ENCODE assay signal across 8 mouse cellular contexts in genomic region chr6:97210962-97211601, GRCm38 (mm10). TPM values are rescaled to one million over a fixed set of nuclear protein-coding genes. Genes with fewer than 3 reads are reported as not detected.
A peak's percentile ranks its signal among the peaks of the same experiment; 100 is the strongest.
DNase-seq lines count a peak whose midpoint lies in the region; ATAC-seq and TF ChIP-seq lines count a peak whose summit lies in the region.

No protein-coding gene starts in this region.

- under 1% methylated on average over 22 of the region's 22 CpGs for WGBS in cerebellum, adult 2 months
- WGBS in hindbrain, embryonic 14.5 days: 2% methylated on average over 22 of the region's 22 CpGs
- WGBS in liver, embryonic 16.5 days (ENCODE audit: insufficient replicate concordance): 1% methylated on average over 22 of the region's 22 CpGs
- WGBS in neural tube, embryonic 12.5 days: 5% methylated on average over 22 of the region's 22 CpGs

- no peaks in the 10 kb centered on the region for H3K27me3 ChIP-seq in cerebellum, adult 2 months (ENCODE audit: control insufficient read depth, insufficient read depth, low read length)
- H3K27me3 ChIP-seq in C2C12 (ENCODE audit: control insufficient read depth, insufficient read depth, insufficient read length): no peaks in the 10 kb centered on the region
- H3K27me3 ChIP-seq in hindbrain, embryonic 14.5 days (ENCODE audit: control insufficient read depth, insufficient read depth, low read length): no peaks in the 10 kb centered on the region
- H3K27me3 ChIP-seq in liver, embryonic 16.5 days (ENCODE audit: control insufficient read depth, insufficient read depth, low read depth, low read length): no peaks in the 10 kb centered on the region
- no peaks in the 10 kb centered on the region for H3K27me3 ChIP-seq in neural tube, embryonic 12.5 days (replicated peaks)

- TF ChIP-seq POLR2A in cerebellum, adult 2 months (IDR thresholded peaks at IDR 0.05; ENCODE audit: borderline replicate concordance, insufficient read depth, low read length): no peak
- TF ChIP-seq POLR2A in cortical plate, adult 2 months (IDR thresholded peaks at IDR 0.05; ENCODE audit: extremely low read depth, insufficient read depth, low read length): no peak

- peak overlapping the region; percentile 88 for H3K4me2 ChIP-seq in hindbrain, embryonic 14.5 days (replicated peaks)
- H3K4me2 ChIP-seq in liver, embryonic 16.5 days (ENCODE audit: low read depth, low read length): peak overlapping the region; percentile 78
- H3K4me2 ChIP-seq in neural tube, embryonic 12.5 days (replicated peaks): peak overlapping the region; percentile 70

- TF ChIP-seq CTCF in cerebellum, adult 2 months (IDR thresholded peaks at IDR 0.05; ENCODE audit: borderline replicate concordance, insufficient read depth, low read depth, low read length): no peak
- TF ChIP-seq CTCF in C2C12 (IDR thresholded peaks at IDR 0.05; ENCODE audit: control insufficient read depth, insufficient read depth, insufficient read length): no peak
- no peak for TF ChIP-seq CTCF in cortical plate, adult 2 months (IDR thresholded peaks at IDR 0.05; ENCODE audit: extremely low read depth, insufficient read depth, low read length)

- H3ac ChIP-seq in C2C12 (ENCODE audit: control insufficient read depth, insufficient read length, low read depth): peak overlapping the region; percentile 86

- peaks cover 55% of the 10 kb centered on the region for H3K79me2 ChIP-seq in C2C12 (ENCODE audit: control insufficient read depth, insufficient read depth)

- H3K9ac ChIP-seq in hindbrain, embryonic 14.5 days: peak overlapping the region; percentile 81
- peak overlapping the region; percentile 84 for H3K9ac ChIP-seq in liver, embryonic 16.5 days (ENCODE audit: low read depth, low read length)
- peak overlapping the region; percentile 59 for H3K9ac ChIP-seq in neural tube, embryonic 12.5 days

- peak overlapping the region; percentile 65 for H3K27ac ChIP-seq in cerebellum, adult 2 months (ENCODE audit: insufficient read depth, low read length)
- peak overlapping the region; percentile 83 for H3K27ac ChIP-seq in cortical plate, adult 2 months (ENCODE audit: insufficient read depth, low read length)
- H3K27ac ChIP-seq in hindbrain, embryonic 14.5 days: peak overlapping the region; percentile 69
- H3K27ac ChIP-seq in liver, embryonic 16.5 days (ENCODE audit: low read length): peak overlapping the region; percentile 69
- H3K27ac ChIP-seq in neural tube, embryonic 12.5 days: no peak overlapping the region

- peaks cover 14% of the 10 kb centered on the region for H3K4me1 ChIP-seq in cerebellum, adult 2 months (ENCODE audit: control insufficient read depth, insufficient read depth, low read length)
- peaks cover 3% of the 10 kb centered on the region; the same call in 1 of the 2 replicates for H3K4me1 ChIP-seq in cortical plate, adult 2 months (ENCODE audit: control insufficient read depth, insufficient read depth, low read length)
- peaks cover 29% of the 10 kb centered on the region for H3K4me1 ChIP-seq in hindbrain, embryonic 14.5 days (replicated peaks; ENCODE audit: control insufficient read depth, insufficient read depth, low read length)
- H3K4me1 ChIP-seq in liver, embryonic 16.5 days (ENCODE audit: control insufficient read depth, low read depth, low read length): peaks cover 39% of the 10 kb centered on the region
- H3K4me1 ChIP-seq in neural tube, embryonic 12.5 days: peaks cover 15% of the 10 kb centered on the region

- H3K79me3 ChIP-seq in C2C12 (ENCODE audit: low read depth): peaks cover 46% of the 10 kb centered on the region

- peak overlapping the region; percentile 77 for H3K4me3 ChIP-seq in cerebellum, adult 2 months (replicated peaks; ENCODE audit: insufficient read depth, low read depth, low read length)
- peak overlapping the region; percentile 92 for H3K4me3 ChIP-seq in C2C12 (ENCODE audit: insufficient read depth, poor library complexity, severe bottlenecking)
- peak overlapping the region; percentile 97 for H3K4me3 ChIP-seq in cortical plate, adult 2 months (ENCODE audit: insufficient read depth, low read length)
- H3K4me3 ChIP-seq in hindbrain, embryonic 14.5 days (replicated peaks; ENCODE audit: low read length): peak overlapping the region; percentile 75
- H3K4me3 ChIP-seq in liver, embryonic 16.5 days (ENCODE audit: low read depth, low read length): peak overlapping the region; percentile 85
- peak overlapping the region; percentile 52 for H3K4me3 ChIP-seq in neural tube, embryonic 12.5 days

- H3K36me3 ChIP-seq in C2C12 (ENCODE audit: control insufficient read depth, insufficient read depth): peaks cover 27% of the 10 kb centered on the region
- no peaks in the 10 kb centered on the region for H3K36me3 ChIP-seq in hindbrain, embryonic 14.5 days (replicated peaks; ENCODE audit: control insufficient read depth, insufficient read depth)
- no peaks in the 10 kb centered on the region; the same call in 1 of the 2 replicates for H3K36me3 ChIP-seq in liver, embryonic 16.5 days (ENCODE audit: control insufficient read depth, insufficient read depth)
- peaks cover 8% of the 10 kb centered on the region for H3K36me3 ChIP-seq in neural tube, embryonic 12.5 days

- DNase-seq in cerebellum, adult 2 months: peak; percentile 37 to 50
- DNase-seq in cerebellum, postnatal 14 days: no peak
- DNase-seq in hindbrain, embryonic 14.5 days (ENCODE audit: low spot score): no peak
- DNase-seq in ovary, postnatal 10 days (ENCODE audit: low spot score): no peak

- peak; percentile 64 for ATAC-seq in hindbrain, embryonic 14.5 days (ENCODE audit: low FRiP score)
- ATAC-seq in liver, embryonic 16.5 days (ENCODE audit: low read depth): peak; percentile 81
- ATAC-seq in neural tube, embryonic 12.5 days (ENCODE audit: low FRiP score, low read depth): peak; percentile 67

- H3K9me3 ChIP-seq in hindbrain, embryonic 14.5 days (ENCODE audit: control insufficient read depth, low read length): no peaks in the 10 kb centered on the region
- H3K9me3 ChIP-seq in liver, embryonic 16.5 days (replicated peaks; ENCODE audit: control insufficient read depth, low read length): no peaks in the 10 kb centered on the region
- H3K9me3 ChIP-seq in neural tube, embryonic 12.5 days: no peaks in the 10 kb centered on the region

TF ChIP-seq in C2C12, 6 proteins besides CTCF, POLR2A, EP300 and RAD21:
- TF ChIP-seq FOSL1 (IDR thresholded peaks at IDR 0.05; ENCODE audit: insufficient read depth, low read length, poor library complexity, severe bottlenecking): no peak
- TF ChIP-seq CEBPB (IDR thresholded peaks at IDR 0.05; ENCODE audit: low read depth): no peak
- TF ChIP-seq MYOD1 (IDR thresholded peaks at IDR 0.05; ENCODE audit: control insufficient read depth, insufficient read length, low read depth): no peak
- TF ChIP-seq MYOG (IDR thresholded peaks at IDR 0.05; ENCODE audit: control insufficient read depth, extremely low read depth, insufficient read length): no peak

RNA-seq across cellular contexts. Expression of gene Arl6ip5, which starts 0.6 kb away (rescaled TPM):
- 179 and 181 TPM in 2 replicates for polyA plus RNA-seq in cerebellum, adult 2 months (2012; rRNA removed)
- polyA plus RNA-seq in C2C12 (2012; fragmentation: generic; extraction: Trizol): 298 TPM
- polyA plus RNA-seq in cortical plate, adult 2 months (2012; rRNA removed): 191 and 192 TPM in 2 replicates
- 76.7 and 79.3 TPM in 2 replicates for polyA plus RNA-seq in hindbrain, embryonic 14.5 days (2014; fragmentation: Nextera tagmentation; extraction: Ambion mirVana)
- 34.6 and 35.7 TPM in 2 replicates for polyA plus RNA-seq in liver, embryonic 16.5 days (2015; fragmentation: Nextera tagmentation; extraction: Ambion mirVana)
- polyA plus RNA-seq in neural tube, embryonic 12.5 days (2016; fragmentation: Nextera tagmentation; extraction: Ambion mirVana): 81.3 and 92.2 TPM in 2 replicates

RNA-seq across cellular contexts. Expression of gene Uba3, which starts 5.6 kb away (rescaled TPM):
- polyA plus RNA-seq in cerebellum, adult 2 months (2012; rRNA removed): 79.1 and 80.4 TPM in 2 replicates
- polyA plus RNA-seq in C2C12 (2012; fragmentation: generic; extraction: Trizol): 32.8 TPM
- 56.8 and 61.2 TPM in 2 replicates for polyA plus RNA-seq in cortical plate, adult 2 months (2012; rRNA removed)
- 94.6 and 95.8 TPM in 2 replicates for polyA plus RNA-seq in hindbrain, embryonic 14.5 days (2014; fragmentation: Nextera tagmentation; extraction: Ambion mirVana)
- polyA plus RNA-seq in liver, embryonic 16.5 days (2015; fragmentation: Nextera tagmentation; extraction: Ambion mirVana): 19.6 and 24.5 TPM in 2 replicates
- 93.0 and 96.5 TPM in 2 replicates for polyA plus RNA-seq in neural tube, embryonic 12.5 days (2016; fragmentation: Nextera tagmentation; extraction: Ambion mirVana)

RNA-seq across cellular contexts. Expression of gene Tmf1, which starts 32.2 kb away (rescaled TPM):
- polyA plus RNA-seq in cerebellum, adult 2 months (2012; rRNA removed): 13.4 and 14.2 TPM in 2 replicates
- polyA plus RNA-seq in C2C12 (2012; fragmentation: generic; extraction: Trizol): 6.4 TPM
- 9.4 and 9.9 TPM in 2 replicates for polyA plus RNA-seq in cortical plate, adult 2 months (2012; rRNA removed)
- 39.8 and 40.5 TPM in 2 replicates for polyA plus RNA-seq in hindbrain, embryonic 14.5 days (2014; fragmentation: Nextera tagmentation; extraction: Ambion mirVana)
- 10.5 and 14.5 TPM in 2 replicates for polyA plus RNA-seq in liver, embryonic 16.5 days (2015; fragmentation: Nextera tagmentation; extraction: Ambion mirVana)
- 34.6 and 40.2 TPM in 2 replicates for polyA plus RNA-seq in neural tube, embryonic 12.5 days (2016; fragmentation: Nextera tagmentation; extraction: Ambion mirVana)

RNA-seq across cellular contexts. Expression of gene Lmod3, which starts 41.5 kb away (rescaled TPM):
- polyA plus RNA-seq in cerebellum, adult 2 months (2012; rRNA removed): 0.06 and 0.08 TPM in 2 replicates
- polyA plus RNA-seq in C2C12 (2012; fragmentation: generic; extraction: Trizol): 0.36 TPM
- 0.04 and 0.10 TPM in 2 replicates for polyA plus RNA-seq in cortical plate, adult 2 months (2012; rRNA removed)
- not detected in 2 replicates for polyA plus RNA-seq in hindbrain, embryonic 14.5 days (2014; fragmentation: Nextera tagmentation; extraction: Ambion mirVana)
- polyA plus RNA-seq in liver, embryonic 16.5 days (2015; fragmentation: Nextera tagmentation; extraction: Ambion mirVana): 0.20 and 0.81 TPM in 2 replicates
- polyA plus RNA-seq in neural tube, embryonic 12.5 days (2016; fragmentation: Nextera tagmentation; extraction: Ambion mirVana): 1.6 and 1.8 TPM in 2 replicates

Comparison
In these comparisons a context has a peak if more than half of its experiments do, and no peak if none do; other contexts are left out.
1. DNase-seq: peak in cerebellum, adult 2 months (2 of 2); none in cerebellum, postnatal 14 days (0 of 2), hindbrain, embryonic 14.5 days (single experiment) and ovary, postnatal 10 days (single experiment).
2. Peak in every context shown above with its lines, with median percentiles within 50 percentile points of each other: H3K4me3 ChIP-seq, ATAC-seq, H3K4me2 ChIP-seq and H3K9ac ChIP-seq.